Mouse (Mus musculus) thymus, postnatal 10 days (tissue): ENCODE results near the gene Gm3336.

Experiments used
- DNase-seq, 2 experiments: peaks; one replicate each; pipeline ENCODE4 v3.0.0; 2021; ENCODE audit warnings: low spot score in 2 of 2

Gene Gm3336

GRCm38 (mm10) chr8:70718297-70718696 lies at the start of gene Gm3336:
Gene Gm3336 (plus strand): TSS chr8:70718543.
- DNase-seq, result peak; percentile 71 to 86

DNA sequence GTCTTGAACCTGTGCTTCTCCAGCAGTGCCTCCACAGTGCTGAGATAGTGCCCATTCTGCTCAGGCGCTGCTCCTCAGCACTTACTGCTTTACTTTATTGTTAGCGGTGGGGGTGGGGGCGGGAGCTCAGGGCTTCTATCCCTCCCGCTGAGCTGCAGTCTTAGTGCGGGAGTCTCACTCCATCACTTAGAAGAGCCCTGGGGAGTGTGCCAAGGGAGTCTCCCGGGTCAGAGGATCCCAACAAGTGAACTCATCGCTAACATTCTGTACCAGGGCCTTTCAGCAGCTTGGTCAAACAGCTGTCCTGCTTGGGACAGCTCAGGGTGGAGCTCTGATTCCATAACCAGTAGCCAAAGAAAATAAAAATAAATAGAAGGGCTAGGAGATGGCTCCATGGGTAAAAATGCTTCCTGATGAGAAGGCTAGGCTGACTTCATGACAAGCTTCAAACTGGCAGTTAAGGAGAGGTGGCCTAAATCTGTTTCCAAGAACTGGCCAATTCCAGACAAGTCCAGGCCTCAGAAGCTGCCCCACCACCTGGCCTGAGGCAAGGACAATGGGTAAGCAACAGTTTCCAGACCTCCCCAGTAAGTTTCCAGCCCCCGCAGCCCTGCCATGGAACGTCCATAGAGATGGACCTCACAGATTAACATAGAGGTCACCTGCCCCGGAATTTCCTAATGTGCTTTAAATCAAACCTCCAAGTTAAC lies 46.6 kb upstream of the Gm3336 start:
- no peak for DNase-seq

GRCm38 (mm10) chr8:70672325-70673078 lies 45.8 kb upstream of the Gm3336 start:
- no peak for DNase-seq

DNA sequence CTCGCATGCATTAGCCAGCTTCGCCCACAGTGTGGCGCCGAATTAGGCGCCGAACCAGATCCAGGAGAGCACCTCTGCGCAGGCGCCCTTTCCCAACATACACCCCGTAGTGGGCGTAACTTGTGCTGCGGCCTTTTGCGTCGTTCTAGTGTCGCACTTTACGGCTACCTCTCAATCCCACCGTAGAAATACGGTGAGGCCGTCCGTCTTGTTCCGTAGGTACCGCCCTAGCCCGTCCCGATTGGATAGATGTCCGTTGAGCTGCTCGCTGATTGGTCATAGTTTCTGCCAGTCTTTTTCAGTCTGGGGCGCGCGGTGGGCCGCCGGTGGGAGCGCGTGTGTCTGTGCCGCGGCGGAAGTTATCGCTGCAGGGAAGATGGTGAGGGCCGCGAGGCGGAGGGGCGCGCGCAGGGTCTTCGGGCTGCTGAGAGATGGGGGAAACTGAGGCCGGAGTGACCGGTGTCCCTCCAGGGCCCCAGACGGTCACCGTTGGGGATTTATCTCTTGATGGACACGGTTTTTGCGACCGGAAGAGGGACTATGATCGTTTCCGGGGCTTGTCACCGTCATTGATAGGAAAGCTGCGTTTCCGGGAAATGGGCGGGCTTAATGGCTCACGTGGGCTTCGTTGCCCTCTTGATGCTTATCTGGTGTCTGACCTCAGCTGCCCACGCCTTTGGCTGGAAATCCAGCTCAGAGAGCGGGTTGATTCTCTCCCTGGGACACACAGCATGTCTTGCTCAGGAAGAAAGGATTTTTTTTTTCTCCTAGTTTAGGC lies 45.1 kb upstream of the Gm3336 start, which contains the start of gene Lsm4:
Gene Lsm4 (plus strand): TSS at position 170 of the 778 bp plus-strand sequence.
- peak; percentile 97 to 98 for DNase-seq

- no peak for DNase-seq
Measured at GRCm38 (mm10) chr8:70674109-70674508, 44.2 kb upstream of the Gm3336 start.

DNA sequence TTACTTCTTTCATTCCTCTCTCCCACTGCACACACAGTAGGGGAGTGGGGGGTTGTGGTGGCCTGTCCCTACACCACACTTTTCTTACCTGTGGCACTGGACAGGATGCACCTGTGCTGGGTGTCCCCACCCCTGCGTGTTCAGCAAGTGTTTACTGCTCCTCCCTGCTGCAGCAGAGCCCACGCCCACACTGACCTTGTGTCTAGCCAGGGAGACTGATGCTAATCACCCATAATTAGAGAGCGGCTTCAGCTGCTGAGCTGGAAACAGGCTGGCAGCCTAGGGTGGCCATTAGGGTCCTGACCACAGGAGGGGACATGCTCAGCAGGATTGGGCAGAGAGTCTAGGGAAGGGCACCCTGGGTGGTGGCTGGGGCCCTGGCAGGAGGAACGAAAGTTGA lies 43.6 kb upstream of the Gm3336 start:
- no peak for DNase-seq

- peak; percentile 59 to 73 for DNase-seq
Measured at GRCm38 (mm10) chr8:70675336-70675735, 43.0 kb upstream of the Gm3336 start.

DNA sequence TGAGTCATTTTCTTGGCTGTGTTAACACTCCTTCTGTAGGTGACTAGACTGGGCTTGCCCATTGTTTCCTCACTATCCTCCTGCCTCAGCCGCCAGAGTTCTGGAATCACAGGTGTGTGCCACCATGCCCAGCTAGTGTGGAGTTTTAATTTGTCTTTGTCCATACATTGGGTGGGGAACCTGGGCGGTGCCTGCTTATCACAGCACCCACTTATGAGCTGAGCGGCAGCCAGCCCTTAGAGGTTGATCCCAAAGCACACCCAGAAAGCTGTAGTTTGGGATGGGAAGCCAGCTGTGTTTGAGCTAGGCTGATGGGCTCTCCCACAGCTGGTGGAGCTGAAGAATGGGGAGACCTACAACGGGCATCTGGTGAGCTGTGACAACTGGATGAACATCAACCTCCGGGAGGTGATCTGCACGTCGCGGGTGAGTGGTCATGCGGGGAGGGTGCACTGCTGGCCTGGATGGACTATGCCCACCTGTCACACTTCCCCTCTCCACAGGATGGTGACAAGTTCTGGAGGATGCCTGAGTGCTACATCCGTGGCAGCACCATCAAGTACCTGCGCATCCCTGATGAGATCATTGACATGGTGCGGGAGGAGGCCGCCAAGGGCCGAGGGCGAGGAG lies 40.8 kb upstream of the Gm3336 start:
- DNase-seq, result no peak

DNA sequence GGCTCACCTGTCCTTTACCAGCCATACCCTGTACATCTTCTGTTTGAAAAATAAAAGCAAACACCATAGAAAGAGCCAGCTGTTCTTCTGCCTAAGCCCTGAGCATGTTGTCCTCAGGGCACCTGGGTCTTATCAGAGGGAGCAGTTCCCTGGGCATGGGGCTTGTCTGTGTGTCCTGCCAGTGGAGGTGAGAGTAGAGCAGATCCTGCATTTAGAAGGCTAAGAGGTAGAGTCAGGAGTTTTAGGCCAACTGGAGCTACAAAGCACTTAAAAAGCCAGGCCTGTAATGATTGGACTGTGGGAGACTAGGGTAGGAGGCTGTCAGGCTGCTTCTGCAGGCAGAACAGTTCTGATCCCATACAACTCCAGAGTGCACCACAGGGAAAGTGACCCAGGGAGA lies 39.7 kb upstream of the Gm3336 start:
- DNase-seq, result no peak

DNA sequence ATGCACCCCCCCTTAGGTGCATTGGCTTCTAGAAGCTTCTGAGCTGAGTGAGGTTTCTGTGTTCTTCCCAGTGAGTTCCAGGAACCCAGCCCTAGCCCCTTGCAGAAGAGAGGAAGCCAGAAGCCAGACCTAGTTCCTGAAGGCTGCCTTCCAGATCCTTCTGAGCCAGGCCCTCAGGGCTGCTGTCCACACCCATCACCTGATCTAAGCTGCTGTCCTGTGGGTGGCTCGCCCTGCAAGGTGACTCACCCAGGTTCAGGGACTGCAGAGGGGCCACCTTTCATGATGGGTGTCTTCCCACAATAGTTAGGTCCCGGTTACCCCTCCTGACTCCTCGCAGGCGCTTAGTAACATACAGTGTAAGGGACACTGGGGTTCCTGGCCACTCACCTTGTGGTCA lies 38.9 kb upstream of the Gm3336 start:
- no peak for DNase-seq

GRCm38 (mm10) chr8:70680039-70680438 lies 38.3 kb upstream of the Gm3336 start:
- no peak for DNase-seq

GRCm38 (mm10) chr8:70681410-70681809 lies 36.9 kb upstream of the Gm3336 start:
- no peak for DNase-seq

GRCm38 (mm10) chr8:70682193-70682592 lies 36.1 kb upstream of the Gm3336 start:
- DNase-seq, result no peak

GRCm38 (mm10) chr8:70682692-70683091 lies 35.7 kb upstream of the Gm3336 start:
- DNase-seq, result no peak

- DNase-seq, result no peak
Measured at GRCm38 (mm10) chr8:70684291-70684690, 34.1 kb upstream of the Gm3336 start.

DNA sequence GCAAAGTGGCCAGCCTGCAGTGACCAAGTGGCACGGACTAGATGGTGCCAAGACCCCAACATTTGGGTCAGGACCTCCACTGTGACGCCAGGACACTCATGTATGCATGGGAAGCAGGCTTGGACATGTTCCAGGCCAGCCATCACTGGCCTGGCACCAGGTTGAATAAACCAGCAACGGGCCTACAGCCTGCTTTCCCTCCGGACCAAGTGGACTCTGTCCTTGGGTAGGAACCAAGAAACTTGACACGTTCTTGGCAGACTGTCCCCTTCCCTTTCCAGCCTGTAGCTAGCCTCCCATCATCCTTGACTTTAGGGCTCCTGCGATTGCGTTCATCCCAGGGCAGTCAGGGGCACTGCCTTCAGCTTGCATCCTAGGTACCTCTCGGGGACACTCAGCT lies 30.8 kb upstream of the Gm3336 start:
- no peak for DNase-seq

DNA sequence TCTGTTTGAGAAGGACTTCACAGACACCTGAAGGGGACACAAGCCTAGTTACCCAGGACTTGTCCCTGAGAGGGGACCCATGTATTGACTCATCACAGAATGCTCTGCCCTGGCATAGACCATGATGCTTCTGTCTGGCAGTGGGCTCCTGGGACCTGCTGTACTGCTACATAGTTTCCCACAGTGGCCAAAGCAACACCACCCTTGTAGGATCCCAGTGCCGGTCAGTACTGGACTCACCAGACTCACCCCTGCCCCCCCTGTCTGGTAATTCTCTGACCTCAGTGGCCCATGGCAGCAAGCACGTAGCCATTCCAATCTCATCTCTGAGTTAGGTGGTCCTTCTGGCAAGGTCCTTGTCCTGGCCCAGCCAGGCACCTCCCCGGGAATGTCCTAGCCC lies 30.2 kb upstream of the Gm3336 start:
- no peak for DNase-seq

DNA sequence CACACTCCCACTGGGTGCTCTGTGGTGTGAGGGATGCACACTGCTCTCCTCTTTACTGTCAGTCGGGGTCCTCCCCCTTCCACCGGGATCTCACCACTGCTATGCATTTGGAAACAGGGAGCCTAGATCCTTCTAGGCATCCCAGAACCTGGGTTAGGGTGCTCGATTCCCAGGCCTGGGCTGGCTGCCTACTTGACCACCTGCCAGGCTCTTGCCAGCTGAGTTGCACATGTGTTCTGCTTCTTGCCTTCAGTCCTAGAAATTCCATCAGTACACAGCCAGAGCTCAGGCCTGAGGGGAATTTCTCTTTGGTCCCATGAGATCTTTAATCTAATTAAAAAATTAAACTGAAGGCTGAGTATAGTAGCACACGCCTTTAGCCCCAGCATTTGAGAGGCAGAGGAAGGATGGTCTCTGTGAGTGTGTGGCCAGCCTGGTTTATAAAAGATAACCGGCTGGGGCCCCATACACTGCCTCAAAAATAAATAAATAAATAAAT lies 28.4 kb upstream of the Gm3336 start:
- no peak for DNase-seq

DNA sequence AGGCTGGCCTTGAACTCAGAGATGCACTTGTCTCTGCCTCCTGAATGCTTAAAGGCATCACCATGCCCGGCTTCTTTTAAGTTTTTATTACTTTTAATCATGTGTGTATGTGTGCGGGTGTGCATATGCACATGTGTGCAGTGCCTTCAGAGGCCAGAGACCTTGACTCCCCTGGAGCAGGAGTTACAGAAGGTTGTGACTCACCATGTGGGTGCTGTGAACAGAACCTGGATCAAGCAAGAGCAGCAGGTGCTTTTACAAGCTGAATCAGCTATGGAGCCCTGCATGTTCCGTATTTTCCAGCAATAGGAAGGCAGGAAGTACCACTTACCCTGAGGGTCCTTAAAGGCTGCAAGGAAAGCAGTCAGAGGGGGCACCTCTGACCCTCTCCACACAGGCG lies 27.1 kb upstream of the Gm3336 start:
- DNase-seq, result no peak

GRCm38 (mm10) chr8:70691727-70692231 lies 26.6 kb upstream of the Gm3336 start:
- no peak for DNase-seq

DNA sequence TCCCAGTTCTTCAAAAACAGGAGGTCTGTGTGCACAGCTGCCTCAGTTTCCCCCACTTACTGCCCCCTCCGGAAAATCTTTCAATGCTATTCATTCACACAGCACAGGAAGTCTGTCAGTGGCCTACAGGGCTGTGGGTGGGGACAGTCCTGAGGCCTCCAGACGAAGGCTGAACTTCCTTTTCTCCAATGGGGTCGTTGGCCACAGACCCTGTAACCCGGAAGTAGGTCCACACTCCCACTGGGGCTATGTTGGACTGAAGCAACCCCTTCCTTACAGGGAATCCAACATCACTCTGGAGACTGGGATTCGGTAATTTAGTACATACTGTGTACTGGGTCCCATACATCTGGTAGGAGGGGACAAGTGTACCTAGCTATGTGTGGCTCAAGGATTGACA lies 24.7 kb upstream of the Gm3336 start:
- DNase-seq, result no peak
